Mouse (Mus musculus) testis, adult 2 months (tissue): ENCODE results near the gene Kazn.

ENCODE experiments used
- CTCF ChIP-seq: fragments of 200-500 bp; IDR thresholded peaks from 2 replicates; pipeline ENCODE4 v1.5.1; 2012; ENCODE audit warnings: low read depth, mild to moderate bottlenecking, inconsistent platforms, low read length, moderate library complexity; ENCODE audit not compliant: control insufficient read depth, insufficient read depth, insufficient replicate concordance
- POLR2A ChIP-seq: fragments of 200-500 bp; IDR thresholded peaks from 2 replicates; pipeline ENCODE4 v1.6.1; 2012; ENCODE audit warnings: low read depth, mild to moderate bottlenecking, inconsistent platforms, low read length, moderate library complexity; ENCODE audit not compliant: control insufficient read depth

- TF ChIP-seq CTCF (no peak), POLR2A (no peak)
Measured at GRCm38 (mm10) chr4:142089966-142090365, 149.2 kb downstream of the Kazn start.
